Mouse (Mus musculus) forebrain, embryonic 11.5 days (tissue): ENCODE measurements around the gene Eda. TPM values are rescaled to one million over a fixed set of nuclear protein-coding genes. Genes with fewer than 3 reads are reported as not detected.
"Not testable (repeated sequence)": the region's sequence is repeated elsewhere in the genome, so short reads cannot be mapped to it uniquely, and the experiment has no call there.

Experiments
- ATAC-seq: fragments of 200-750 bp; cut with Nextera tagmentation; replicated peaks from 2 replicates; pipeline ENCODE4 v1.8.0; 2017; ENCODE audit warnings: moderate TSS enrichment; ENCODE audit not compliant: low FRiP score
- DNase-seq: peaks from one replicate; pipeline ENCODE4 v3.0.0-alpha.2; 2017; ENCODE audit warnings: low spot score
- H3K27ac ChIP-seq: fragments of 300-500 bp; sonication (generic); 2 replicates; pipeline ENCODE4 v1.5.1; 2014; ENCODE audit warnings: low read depth, low read length
- H3K27me3 ChIP-seq: fragments of 300-500 bp; sonication (generic); 2 replicates; pipeline ENCODE4 v1.6.1; 2014; ENCODE audit warnings: mild to moderate bottlenecking, low read length, mixed read lengths; ENCODE audit not compliant: control insufficient read depth, insufficient read depth
- H3K36me3 ChIP-seq: fragments of 300-500 bp; sonication (generic); 2 replicates; pipeline ENCODE4 v1.6.1; 2014; ENCODE audit warnings: mild to moderate bottlenecking, low read length, moderate library complexity, mixed read lengths; ENCODE audit not compliant: control insufficient read depth, insufficient read depth
- H3K4me1 ChIP-seq: fragments of 300-500 bp; sonication (generic); replicated peaks from 2 replicates; pipeline ENCODE4 v1.6.1; 2014; ENCODE audit warnings: low read length, mixed read lengths; ENCODE audit not compliant: control insufficient read depth, insufficient read depth
- H3K4me2 ChIP-seq: fragments of 300-500 bp; sonication (generic); 2 replicates; pipeline ENCODE4 v1.6.1; 2014; ENCODE audit warnings: low read depth, mild to moderate bottlenecking, low read length, moderate library complexity, mixed read lengths; ENCODE audit not compliant: severe bottlenecking
- H3K4me3 ChIP-seq: fragments of 300-500 bp; sonication (generic); 2 replicates; pipeline ENCODE4 v1.5.1; 2014; ENCODE audit warnings: low read depth, low read length
- H3K9ac ChIP-seq: fragments of 300-500 bp; sonication (generic); 2 replicates; pipeline ENCODE4 v1.6.1; 2014; ENCODE audit warnings: low read length
- H3K9me3 ChIP-seq: fragments of 300-500 bp; sonication (generic); 2 replicates; pipeline ENCODE4 v1.6.1; 2016; ENCODE audit warnings: low read length, mixed read lengths; ENCODE audit not compliant: control insufficient read depth
- WGBS: fragments of 180-500 bp; shearing (Covaris S2); extraction: QIAGEN DNeasy Blood & Tissue Kit; methylation state at CpG from one replicate; pipeline ENCODE4 v1.1.7; 2014; 5-methylcytosine and 5-hydroxymethylcytosine counted together
- polyA plus RNA-seq: library from polyadenylated mRNA; unstranded; fragments of >200 nt; fragmentation: Nextera tagmentation; extraction: Ambion mirVana; gene quantifications from 2 replicates; pipeline ENCODE4 v1.2.1, GENCODE M21; 2014

Gene Eda
- polyA plus RNA-seq, 1 experiment from 2014 or later = 2.6 TPM

GRCm38 (mm10) chrX:100392304-100392703 is 416.9 kb downstream of the Eda start:
- Histone ChIP-seq H3K9ac (no peak overlapping the region), H3K4me1 (no peaks in the 10 kb centered on the region), H3K9me3 (no peaks in the 10 kb centered on the region), H3K4me2 (no peak overlapping the region), H3K27me3 (peaks cover 2% of the 10 kb centered on the region; the same call in 1 of the 2 replicates), H3K4me3 (no peak overlapping the region), H3K36me3 (no peaks in the 10 kb centered on the region), H3K27ac (no peak overlapping the region)
- ATAC-seq (no peak), DNase-seq (peak; percentile 53)
- WGBS = 27% methylated on average over 6 of the region's 6 CpGs

- Histone ChIP-seq H3K4me2 (no peak overlapping the region), H3K36me3 (no peaks in the 10 kb centered on the region), H3K9me3 (no peaks in the 10 kb centered on the region), H3K9ac (no peak overlapping the region), H3K4me1 (no peaks in the 10 kb centered on the region), H3K4me3 (no peak overlapping the region), H3K27ac (no peak overlapping the region), H3K27me3 (peaks cover 2% of the 10 kb centered on the region; the same call in 1 of the 2 replicates)
- ATAC-seq (no peak), DNase-seq (no peak)
- 69% methylated on average over 7 of the region's 7 CpGs for WGBS
These were observed 418.9 kb downstream of the Eda start for GRCm38 (mm10) chrX:100394223-100394861.

- Histone ChIP-seq H3K4me3 (no peak overlapping the region), H3K9me3 (no peaks in the 10 kb centered on the region), H3K9ac (no peak overlapping the region), H3K4me1 (no peaks in the 10 kb centered on the region), H3K27me3 (peaks cover 2% of the 10 kb centered on the region; the same call in 1 of the 2 replicates), H3K4me2 (no peak overlapping the region), H3K36me3 (no peaks in the 10 kb centered on the region), H3K27ac (no peak overlapping the region)
- ATAC-seq (no peak), DNase-seq (no peak)
- WGBS = 87% methylated on average over 8 of the region's 8 CpGs
These were observed 419.6 kb downstream of the Eda start for GRCm38 (mm10) chrX:100395026-100395425.

GRCm38 (mm10) chrX:100400900-100401299 is 425.5 kb downstream of the Eda start:
- no peak overlapping the region for H3K4me2 ChIP-seq
- H3K9ac ChIP-seq = no peak overlapping the region
- DNase-seq (no peak), ATAC-seq (no peak)
- H3K4me1 ChIP-seq = no peaks in the 10 kb centered on the region
- H3K9me3 ChIP-seq = no peaks in the 10 kb centered on the region
- no peak overlapping the region for H3K4me3 ChIP-seq
- H3K27me3 ChIP-seq = no peaks in the 10 kb centered on the region; the same call in 1 of the 2 replicates
- no peak overlapping the region for H3K27ac ChIP-seq
- no peaks in the 10 kb centered on the region for H3K36me3 ChIP-seq

- H3K27me3 ChIP-seq = no peaks in the 10 kb centered on the region; the same call in 1 of the 2 replicates
- no peak overlapping the region for H3K4me2 ChIP-seq
- 90% methylated on average over 5 of the region's 5 CpGs for WGBS
These were observed 426.3 kb downstream of the Eda start for GRCm38 (mm10) chrX:100401657-100402056.

GRCm38 (mm10) chrX:100409245-100409644 is 433.8 kb downstream of the Eda start:
- WGBS = 55% methylated on average over 1 of the region's 1 CpGs
- no peaks in the 10 kb centered on the region for H3K36me3 ChIP-seq
- no peak overlapping the region for H3K27ac ChIP-seq
- no peaks in the 10 kb centered on the region for H3K9me3 ChIP-seq
- no peak overlapping the region for H3K9ac ChIP-seq
- H3K4me3 ChIP-seq = no peak overlapping the region
- H3K4me1 ChIP-seq = no peaks in the 10 kb centered on the region
- H3K27me3 ChIP-seq = no peaks in the 10 kb centered on the region; the same call in 1 of the 2 replicates
- no peak overlapping the region for H3K4me2 ChIP-seq
- DNase-seq = no peak
- ATAC-seq = no peak

More at GRCm38 (mm10) chrX:100401657-100402056, 426.3 kb downstream of the Eda start:
- Histone ChIP-seq H3K36me3 (no peaks in the 10 kb centered on the region), H3K4me3 (no peak overlapping the region), H3K9ac (no peak overlapping the region), H3K4me1 (no peaks in the 10 kb centered on the region), H3K9me3 (no peaks in the 10 kb centered on the region), H3K27ac (no peak overlapping the region)
- DNase-seq (no peak), ATAC-seq (no peak)

- WGBS = 87% methylated on average over 21 of the region's 21 CpGs
- DNase-seq (no peak), ATAC-seq (no peak)
- Histone ChIP-seq H3K9me3 (no peaks in the 10 kb centered on the region), H3K36me3 (no peaks in the 10 kb centered on the region), H3K9ac (no peak within 1 kb of the TSS), H3K4me2 (no peak within 1 kb of the TSS), H3K27me3 (0 out of 2 replicates have a peak, but pooled peaks cover 4% of the 10 kb centered on the region), H3K4me3 (no peak within 1 kb of the TSS), H3K27ac (no peak within 1 kb of the TSS), H3K4me1 (no peaks in the 10 kb centered on the region)
These were observed 453.3 kb downstream of the Eda start, which contains the start of gene Otud6a for GRCm38 (mm10) chrX:100428693-100429092. Gene Otud6a, plus strand, starts transcription at chrX:100429013.

- DNase-seq (no peak), ATAC-seq (no peak)
- Histone ChIP-seq H3K27ac (no peak overlapping the region), H3K9ac (no peak overlapping the region), H3K4me2 (no peak overlapping the region), H3K36me3 (no peaks in the 10 kb centered on the region), H3K4me1 (no peaks in the 10 kb centered on the region), H3K27me3 (peaks cover 7% of the 10 kb centered on the region; the same call in 1 of the 2 replicates), H3K4me3 (no peak overlapping the region), H3K9me3 (no peaks in the 10 kb centered on the region)
- 76% methylated on average over 3 of the region's 3 CpGs for WGBS
These were observed 456.9 kb downstream of the Eda start for GRCm38 (mm10) chrX:100432311-100432710.

- not testable (repeated sequence) for H3K9ac ChIP-seq, H3K36me3 ChIP-seq, H3K4me2 ChIP-seq, H3K27ac ChIP-seq, H3K4me3 ChIP-seq, DNase-seq, H3K27me3 ChIP-seq, H3K4me1 ChIP-seq, ATAC-seq, H3K9me3 ChIP-seq
- 94% methylated on average over 2 of the region's 2 CpGs for WGBS
These were observed 467.2 kb downstream of the Eda start, which contains the start of gene Awat2 for GRCm38 (mm10) chrX:100442617-100443016. Gene Awat2, minus strand, starts transcription at chrX:100442717.
